Mouse (Mus musculus): ENCODE data around the gene Clcnka.

- TF ChIP-seq POLR2A (IDR thresholded peaks at IDR 0.05; ENCODE audit: insufficient read depth, low read depth, low read length): no peak
- no peak for TF ChIP-seq CTCF (IDR thresholded peaks at IDR 0.05; ENCODE audit: insufficient read depth, low read depth, low read length)
These were observed 32.5 kb upstream of the Clcnka start for GRCm38 (mm10) chr4:141430997-141431396.

Data from olfactory bulb, adult 2 months (tissue).